Mouse (Mus musculus) cerebellum, adult 11 months (tissue): ENCODE results near the gene Kcnj9.
A peak's percentile ranks its signal among the peaks of the same experiment; 100 is the strongest.

Source experiments
- DNase-seq: peaks from one replicate; pipeline ENCODE4 v3.0.0; 2022

The Kcnj9 gene

DNA sequence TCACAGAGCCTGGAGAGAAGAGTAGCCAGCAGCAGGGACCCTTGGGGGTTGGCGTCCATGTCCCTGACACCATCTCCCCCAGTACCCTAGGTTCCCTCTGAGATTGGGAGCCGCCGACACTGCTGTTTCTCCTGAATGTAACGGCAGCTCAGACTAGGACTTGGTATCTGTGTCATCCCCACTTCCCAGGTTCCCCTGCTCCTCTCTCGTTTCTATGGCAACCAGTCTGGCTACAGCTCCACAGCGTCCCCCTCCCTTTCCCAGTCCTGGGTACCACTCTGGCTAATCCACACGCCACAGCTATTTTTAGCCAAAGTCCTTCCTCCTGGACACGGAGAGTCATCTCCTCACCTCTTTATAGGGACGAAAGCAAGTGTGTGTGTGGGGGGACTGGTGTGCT is at the start of gene Kcnj9:
Gene Kcnj9 (minus strand): TSS at position 188 of the 400 bp plus-strand sequence.
- peak; percentile 86 for DNase-seq

DNA sequence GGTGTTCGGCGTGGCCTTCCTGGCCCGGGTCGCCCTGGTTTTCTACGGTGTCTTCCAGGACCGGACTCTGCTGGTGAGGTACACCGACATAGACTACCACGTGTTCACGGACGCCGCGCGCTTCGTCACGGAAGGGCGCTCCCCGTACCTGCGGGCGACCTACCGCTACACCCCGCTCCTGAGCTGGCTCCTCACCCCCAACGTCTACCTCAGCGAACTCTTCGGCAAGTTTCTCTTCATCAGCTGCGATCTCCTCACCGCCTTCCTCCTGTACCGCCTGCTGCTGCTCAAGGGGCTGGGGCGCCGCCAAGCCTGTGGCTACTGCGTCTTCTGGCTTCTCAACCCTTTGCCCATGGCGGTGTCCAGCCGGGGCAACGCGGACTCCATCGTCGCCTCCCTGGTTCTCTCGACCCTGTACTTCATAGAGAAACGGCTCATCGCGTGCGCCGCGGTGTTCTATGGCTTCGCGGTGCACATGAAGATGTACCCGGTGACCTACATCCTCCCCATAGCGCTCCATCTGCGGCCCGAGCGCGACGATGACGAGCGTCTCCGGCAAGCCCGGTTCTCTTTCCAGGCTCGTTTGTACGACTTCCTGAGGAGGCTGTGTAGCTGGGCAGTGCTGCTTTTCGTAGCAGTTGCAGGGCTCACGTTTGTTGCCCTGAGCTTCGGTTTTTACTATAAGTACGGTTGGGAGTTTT is 47.8 kb upstream of the Kcnj9 start:
- DNase-seq = no peak

DNA sequence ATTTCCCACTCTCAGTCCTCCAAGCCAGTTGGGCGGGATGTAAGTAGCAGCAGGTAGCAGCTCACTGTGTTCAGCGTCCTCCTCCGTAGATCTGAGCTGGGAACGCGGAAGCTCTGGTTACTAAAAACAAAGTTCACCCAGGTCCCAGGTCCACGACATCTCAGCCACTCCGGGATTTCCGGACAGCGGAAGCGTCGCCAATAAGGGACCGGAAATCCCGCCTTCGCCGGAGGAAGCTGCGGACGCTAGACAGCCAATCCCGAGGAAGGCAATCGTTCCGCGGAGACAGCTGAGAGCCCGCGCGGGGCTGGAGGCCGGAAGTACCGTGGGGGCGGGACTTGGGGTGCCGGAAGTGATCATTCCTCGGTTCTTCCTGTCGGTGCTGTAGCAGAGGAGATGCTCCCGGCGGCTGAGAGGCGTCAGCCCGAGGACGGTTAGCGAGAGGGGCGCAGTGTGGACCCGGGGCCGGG is 47.1 kb upstream of the Kcnj9 start, which contains the start of gene Pigm:
Gene Pigm (plus strand): TSS at position 349 of the 470 bp plus-strand sequence.
- peak; percentile 97 for DNase-seq

DNA sequence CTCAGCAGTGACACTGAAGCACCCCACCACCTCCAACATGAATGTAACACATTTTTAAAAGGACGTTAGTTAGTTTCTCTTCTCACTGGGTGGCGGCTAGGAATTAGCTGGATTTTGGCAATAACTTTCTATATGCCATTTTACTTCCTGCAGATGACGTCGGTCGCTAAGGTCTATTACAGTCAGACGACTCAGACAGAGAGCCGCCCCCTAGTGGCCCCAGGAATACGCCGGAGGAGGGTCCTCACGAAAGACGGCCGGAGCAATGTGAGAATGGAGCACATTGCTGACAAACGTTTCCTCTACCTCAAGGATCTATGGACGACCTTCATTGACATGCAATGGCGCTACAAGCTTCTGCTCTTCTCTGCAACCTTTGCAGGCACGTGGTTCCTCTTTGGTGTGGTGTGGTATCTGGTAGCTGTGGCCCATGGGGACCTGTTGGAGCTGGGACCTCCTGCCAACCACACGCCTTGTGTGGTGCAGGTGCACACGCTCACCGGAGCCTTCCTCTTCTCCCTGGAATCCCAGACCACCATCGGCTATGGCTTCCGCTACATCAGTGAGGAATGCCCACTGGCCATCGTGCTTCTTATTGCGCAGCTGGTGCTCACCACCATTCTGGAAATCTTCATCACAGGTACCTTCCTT is 39.8 kb upstream of the Kcnj9 start:
- DNase-seq = no peak

DNA sequence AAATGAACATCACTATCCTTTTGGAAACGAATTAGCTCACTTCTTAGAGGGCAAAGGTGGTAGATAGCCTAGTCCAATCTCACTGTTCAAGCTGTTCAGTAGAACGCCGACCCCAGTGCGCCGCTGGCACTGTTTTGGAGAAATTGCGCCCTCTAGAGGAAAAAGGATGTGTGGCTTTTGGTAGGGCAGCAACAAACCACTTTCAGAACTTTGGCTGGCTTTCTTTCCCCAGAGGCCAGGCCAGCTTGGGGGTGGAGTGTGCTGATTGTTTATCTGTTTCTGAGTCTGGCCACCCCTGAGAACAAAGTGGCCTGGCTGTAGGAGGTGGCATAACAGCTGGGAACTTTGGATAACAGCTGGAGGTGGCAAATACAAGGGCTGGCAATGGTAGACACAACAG is 35.6 kb upstream of the Kcnj9 start:
- DNase-seq = no peak

DNA sequence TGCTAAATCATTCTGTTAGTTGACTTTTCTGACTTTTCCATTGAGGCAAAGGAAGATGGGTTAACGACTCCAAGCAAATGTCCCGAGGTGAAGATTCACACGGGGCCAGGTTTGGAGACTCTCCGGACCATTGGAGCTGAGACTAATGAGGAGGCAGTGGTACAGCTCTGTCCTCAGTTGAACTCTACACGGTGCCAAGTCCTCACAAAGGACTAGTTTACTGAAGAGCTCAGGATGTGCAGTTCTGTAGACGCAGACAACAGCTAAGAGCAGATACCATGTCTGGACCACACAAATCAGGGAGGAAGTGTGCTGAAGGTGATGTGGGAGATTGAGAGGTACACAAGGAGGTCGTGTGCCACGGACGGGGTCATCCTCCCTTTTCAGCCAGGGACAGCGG is 29.2 kb upstream of the Kcnj9 start:
- no peak for DNase-seq

DNA sequence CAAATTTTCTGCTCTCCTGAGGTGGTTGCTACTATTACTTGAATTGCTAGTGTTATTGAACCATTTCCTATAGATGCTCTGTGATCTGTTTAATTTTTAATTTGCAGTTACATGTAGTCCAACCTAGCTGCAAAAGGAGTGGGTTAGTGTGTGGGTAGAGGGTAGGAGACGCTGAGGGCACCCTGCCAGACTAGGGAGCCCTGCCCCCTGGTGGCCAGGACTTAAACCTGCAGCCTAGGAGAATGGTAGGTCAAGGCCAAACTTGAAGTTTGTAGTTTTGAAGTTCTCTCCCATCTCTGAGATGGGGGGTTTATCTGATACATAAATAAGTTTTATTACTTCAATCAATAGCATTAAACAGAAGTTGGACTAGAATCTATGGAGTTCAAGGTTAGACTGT is 28.4 kb upstream of the Kcnj9 start:
- DNase-seq = peak; percentile 73

DNA sequence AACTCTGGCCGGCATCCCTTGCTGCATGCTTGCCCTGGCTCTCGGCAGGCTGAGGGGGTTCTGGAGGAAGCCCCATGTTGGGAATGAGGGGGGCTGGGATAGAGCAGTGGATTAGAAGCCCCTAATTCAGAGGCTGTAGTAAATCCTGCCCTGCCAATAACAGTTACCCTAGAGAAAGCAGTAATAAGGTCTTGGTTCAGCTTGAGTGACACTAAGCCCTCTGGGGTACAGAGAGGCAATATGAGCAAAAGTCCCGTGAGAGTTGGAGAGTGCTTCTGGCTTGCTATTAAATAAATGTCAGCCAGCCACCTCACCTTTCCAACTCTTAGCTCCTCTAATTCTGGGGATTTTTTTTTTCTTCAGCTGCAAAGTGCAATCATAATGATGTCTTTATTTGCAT is 26.2 kb upstream of the Kcnj9 start:
- DNase-seq = no peak

DNA sequence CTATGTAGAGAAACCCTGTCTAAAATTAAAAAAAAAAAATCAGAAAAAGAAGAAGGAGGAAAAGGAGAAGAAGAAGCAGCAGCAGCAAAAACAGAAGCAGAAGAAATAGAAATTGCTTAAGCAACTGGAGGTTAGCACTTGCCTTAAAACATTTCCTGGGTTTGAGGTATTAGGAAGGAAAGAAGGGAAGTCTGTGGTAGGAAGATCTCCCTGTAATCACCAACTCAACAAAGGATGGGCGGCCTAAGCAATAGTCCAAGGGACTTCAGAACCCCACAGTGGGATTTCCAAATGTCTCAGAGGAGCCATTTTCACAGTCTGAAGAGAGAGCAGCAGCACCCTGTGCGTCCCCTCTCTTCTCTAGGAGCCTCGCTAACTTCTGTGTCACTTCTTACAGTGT is 23.3 kb upstream of the Kcnj9 start:
- no peak for DNase-seq

DNA sequence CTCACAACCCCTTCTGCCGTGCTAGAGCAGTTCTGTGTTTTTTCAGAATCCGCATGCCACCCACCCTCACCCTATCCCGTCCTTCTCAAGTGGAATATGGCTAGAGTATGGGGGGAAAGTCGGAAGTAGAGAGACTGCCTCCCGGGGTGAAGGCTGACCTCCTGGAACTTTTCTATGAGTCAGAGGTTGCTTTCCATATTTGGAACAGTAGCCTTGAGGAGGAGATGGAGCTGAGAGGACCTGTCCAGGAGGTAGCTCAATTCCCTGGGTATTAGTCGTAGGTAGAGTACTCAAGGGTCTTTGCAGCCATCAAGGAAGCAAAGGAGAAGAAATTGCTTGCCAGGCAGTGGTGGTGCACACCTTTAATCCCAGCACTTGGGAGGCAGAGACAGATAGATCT is 22.9 kb upstream of the Kcnj9 start:
- DNase-seq = no peak

DNA sequence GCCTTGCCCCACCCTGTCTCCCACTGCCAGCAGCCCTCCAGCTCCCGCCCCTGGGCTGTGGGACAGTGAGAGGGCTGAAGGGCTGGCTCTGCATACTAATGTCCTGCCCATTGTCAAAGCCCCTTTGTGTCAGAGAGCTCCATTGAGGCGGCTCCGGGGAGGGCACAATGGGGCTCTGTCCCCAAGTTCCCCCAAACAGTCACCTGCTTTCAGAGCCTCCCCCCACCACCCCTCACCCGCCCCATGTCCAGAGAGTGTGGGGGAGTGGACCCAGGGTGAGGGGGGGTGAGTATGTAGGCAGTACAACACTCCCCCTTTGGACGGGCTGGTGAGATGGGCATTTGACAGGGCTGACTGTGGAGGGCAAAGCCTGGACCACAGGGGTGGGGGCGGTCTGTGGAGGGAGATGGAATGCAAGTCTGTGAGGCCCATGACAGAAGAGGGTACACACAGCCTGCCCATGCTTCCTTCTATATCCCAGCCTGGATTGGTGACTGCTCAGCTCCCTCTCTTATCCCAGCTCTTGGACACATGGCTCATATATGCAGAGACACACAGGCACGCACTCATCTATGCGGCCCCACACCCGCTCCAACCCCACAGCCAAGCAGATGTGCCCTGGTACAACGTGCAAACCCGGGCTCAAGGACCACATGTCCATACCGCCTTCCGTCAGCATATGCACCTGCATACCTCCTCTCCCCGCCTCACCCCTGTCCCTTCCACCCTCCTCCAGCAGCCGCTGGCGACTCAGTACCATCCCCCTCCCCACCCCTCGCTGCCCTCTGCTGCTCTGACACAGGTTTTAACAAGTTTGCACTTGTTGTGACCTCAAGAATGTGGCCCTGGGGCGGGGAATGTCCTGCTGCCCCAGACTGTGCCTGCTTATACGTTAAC is 21.0 kb upstream of the Kcnj9 start:
- DNase-seq = no peak

DNA sequence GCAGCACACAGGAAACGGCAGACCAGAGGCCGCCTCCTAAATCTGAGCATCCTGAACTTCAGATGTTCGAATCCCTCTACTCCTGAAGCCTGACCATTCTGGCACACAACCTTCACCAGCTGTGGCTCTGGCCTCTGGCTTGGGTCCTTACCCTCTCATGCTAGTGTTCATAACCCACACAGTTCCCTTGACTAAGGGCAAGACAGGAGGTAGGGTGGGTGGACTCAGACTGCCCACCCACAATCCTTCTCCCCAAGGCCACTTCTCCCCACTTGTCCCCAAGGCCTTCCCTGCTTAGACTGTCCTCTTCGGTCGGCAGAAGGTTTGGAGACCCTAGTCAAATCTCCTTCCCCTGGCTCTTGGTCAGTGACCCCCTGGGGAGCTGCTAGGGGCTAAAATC is 20.4 kb upstream of the Kcnj9 start:
- DNase-seq = no peak

DNA sequence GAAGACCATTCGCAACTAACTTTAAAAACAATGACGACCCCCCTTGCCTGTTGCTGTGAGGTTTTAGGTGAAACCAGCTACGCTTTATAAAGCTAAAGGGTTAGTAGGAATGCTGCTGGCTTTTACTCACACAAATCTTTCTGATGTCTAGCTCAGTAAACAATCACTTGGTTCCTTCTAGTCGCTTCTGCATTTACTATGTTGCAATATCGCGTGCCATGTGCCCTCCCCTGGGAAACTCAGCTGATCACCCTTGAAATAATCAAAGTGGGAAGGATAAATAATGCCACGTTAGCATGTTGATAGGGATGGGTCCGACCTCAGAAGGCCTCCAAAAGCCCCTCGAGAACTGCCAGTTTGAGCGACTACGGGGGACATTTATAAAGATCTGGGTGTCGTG is 18.3 kb upstream of the Kcnj9 start:
- no peak for DNase-seq

DNA sequence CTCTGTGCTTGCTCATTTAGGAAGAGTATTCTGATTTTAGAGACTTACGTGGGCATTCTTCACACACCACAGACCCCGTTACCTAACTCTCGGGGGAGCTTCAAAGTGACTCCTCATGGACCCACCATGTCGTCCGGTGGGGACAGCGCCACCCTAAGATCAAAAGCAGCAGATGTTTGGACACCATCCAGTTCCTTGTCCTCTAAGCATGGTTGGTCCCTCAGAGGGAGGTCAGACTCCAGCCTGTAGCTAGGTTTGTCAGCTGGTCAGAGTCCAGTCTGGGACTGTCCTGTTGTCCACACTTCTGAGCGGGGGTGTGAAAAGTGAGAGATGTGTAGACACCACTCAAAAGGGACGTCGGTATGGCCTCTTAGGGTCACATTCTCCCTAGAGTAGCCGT is 17.6 kb upstream of the Kcnj9 start:
- DNase-seq = no peak

DNA sequence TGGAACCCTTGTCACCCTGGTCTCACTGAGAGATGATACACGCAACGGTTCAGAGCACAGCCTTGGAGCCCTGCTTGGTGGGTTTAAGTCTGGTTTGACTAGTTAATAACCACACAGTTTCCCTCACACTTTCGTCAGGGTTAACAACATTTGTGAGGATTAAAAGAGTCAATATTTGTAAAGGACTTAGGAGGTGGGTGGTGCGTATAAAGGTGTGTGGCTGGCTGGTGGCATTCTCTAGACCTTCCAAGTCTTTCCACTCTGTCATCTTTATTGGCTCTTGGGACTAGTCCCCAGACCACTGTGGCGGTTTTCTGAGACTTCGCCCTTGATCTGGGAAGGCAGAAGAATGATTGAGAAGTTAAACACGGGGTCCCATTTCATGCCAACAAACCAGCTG is 15.7 kb upstream of the Kcnj9 start:
- DNase-seq = no peak

DNA sequence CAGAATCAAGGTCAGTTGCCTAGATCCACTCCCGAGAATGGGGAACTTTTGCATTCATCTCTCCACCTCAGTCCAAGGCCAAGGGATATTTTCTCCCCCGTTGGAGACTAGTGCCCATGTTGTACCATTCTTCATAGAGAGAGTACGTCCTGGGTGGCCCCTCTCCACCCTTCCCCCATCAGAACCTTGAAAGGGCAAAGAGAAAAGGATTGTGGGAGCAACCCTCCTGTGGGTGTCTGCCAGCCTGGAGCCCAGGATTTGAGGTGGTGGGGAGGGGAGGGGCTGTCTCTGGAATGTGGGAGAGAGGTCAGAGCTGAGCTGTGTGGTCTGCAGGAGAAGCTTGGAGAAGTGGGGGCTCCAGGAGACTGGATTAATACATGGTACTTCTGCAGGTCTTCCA is 14.8 kb upstream of the Kcnj9 start:
- no peak for DNase-seq

DNA sequence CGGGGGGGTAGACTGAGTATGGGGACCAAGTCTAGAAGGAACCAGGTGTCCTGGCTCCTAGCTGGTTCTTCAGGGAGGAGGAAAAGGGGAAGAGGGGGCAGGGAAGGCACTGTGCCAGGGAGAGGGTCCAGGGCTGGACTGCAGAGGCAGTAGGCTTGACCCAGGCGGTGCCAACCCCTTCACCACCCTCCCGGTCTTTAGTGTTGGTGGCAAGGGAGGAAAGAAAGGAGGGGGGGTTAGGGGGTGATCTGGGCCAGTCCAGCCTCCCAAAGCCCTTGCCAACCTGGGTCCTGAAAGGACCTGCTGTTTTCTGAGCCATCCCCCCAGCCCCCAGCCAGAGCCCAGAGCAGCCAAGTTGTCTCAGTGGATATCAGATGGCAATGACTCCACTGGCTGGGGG is 13.6 kb upstream of the Kcnj9 start:
- DNase-seq = no peak

DNA sequence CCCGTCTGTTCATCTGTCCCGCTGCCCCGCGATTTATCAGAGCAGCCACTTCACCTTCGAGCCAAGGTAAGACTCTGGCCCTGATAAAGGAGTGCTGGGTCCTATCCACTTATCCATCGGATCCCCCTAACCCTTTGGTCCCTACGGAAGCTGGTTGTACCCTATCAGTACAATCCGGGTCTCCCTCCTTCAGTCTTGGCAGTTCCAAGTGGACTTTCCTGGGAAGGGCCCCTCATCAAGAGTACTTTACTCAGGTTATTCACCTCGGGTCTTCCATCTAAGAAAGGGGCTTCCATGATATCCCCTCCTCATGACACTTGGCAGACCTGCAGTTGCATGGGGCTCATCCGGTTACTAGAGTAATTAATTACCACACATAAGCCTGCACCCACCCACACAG is 12.3 kb upstream of the Kcnj9 start:
- DNase-seq = no peak

DNA sequence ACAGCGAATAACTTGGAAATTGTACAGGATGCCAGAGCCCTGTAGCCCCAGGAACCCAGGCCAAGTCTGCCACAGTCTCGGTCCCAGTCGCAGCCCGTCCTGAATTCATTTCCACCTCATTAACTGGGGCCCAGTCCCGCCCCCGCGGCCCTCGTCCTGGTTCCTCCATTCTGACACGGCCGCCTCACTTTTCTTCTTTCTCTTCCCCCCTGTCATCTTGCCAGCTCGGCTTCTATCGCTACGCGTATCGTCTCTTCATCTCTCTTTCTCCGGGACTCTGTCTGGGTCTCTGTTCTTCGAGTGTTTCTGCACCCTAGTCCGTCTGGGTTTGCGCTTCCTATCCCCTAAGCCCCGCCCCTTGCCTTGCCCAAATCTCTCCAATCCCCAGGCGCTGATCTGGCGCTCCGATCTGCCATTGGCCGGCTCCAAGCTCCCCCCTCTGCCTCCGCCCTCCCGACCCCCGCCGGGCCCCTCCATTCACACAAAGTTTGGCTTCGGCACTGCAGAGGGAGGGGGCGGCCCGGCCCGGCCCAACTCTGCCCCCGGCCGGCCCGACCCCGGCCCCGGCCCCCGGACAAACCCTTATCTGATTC is 11.7 kb upstream of the Kcnj9 start, which contains the start of gene Kcnj10:
Gene Kcnj10 (plus strand): TSS at position 482 of the 593 bp plus-strand sequence.
- peak; percentile 81 for DNase-seq

DNA sequence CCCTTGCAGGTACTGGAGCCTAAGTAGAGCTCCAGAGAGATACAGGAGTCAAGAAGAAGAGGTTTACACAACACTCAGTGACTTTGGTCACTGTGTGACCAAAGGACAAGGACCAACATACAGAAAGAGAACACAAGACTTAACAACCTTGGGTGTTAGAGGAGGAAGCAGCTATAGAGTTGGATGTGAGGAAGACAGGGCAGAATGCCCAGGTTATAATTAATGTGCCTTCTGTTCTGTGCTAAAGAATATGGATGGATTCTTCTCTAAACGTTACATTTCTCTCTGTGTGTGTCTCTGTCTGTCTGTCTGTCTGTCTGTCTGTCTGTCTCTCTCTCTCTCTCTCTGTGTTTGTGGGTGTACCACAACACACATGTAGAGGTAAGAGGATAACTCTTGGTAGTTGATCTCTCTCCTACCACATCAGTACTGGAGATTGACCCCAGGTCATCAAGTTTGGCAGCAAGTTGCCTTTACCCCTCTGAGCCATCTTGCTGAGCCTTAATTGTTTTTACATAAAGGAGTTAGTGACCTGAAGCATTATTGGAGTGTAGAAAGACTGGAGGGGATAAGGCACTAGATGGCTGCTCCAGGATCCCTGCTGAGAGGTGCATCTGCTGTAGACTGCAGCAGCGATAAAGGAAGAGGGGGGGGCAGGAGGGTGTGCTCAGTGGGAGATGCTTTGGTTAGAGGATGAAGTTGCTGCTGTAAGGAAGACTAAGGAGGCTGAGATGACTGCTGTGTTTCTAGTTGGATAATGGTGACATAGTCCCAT is 8.5 kb upstream of the Kcnj9 start:
- DNase-seq = peak; percentile 74

DNA sequence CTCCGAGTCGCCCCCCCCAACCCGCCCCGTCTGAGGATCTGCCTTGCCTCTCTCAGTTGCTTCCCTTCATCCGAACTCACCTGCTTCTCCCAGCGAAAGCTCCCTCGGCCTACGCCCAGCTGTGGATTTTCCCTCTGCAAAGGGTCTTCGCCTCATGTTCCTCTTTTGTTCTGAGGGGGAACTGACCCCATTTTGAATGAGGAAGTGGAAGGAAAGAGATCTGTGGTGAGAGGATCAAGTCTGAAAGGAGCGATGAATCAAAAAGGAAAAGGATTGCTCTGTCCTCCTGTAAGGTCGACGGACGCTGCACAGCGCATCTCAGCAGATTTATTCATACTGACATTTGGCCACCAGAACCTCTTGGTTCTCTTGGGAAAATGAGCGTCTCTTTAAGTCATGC is 6.7 kb upstream of the Kcnj9 start:
- no peak for DNase-seq

DNA sequence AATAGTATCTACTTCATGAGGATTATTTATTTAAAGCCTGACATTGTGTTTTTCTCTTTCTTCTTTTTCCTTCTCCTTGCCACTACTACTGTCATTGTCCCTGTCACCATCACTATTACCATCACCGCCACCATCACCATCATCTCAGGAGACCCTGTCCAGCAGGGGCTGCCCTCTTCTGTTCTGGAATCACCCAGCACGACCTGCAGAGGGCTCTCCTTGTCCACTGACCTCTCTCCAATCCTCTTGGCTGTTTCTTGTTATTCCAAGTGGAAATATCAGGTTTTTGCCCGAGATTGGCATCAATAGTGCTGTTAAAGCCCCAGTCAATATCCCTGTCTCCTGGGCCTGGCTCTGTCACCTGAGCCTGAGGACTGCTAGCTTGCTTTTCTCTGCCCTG is 4.4 kb upstream of the Kcnj9 start:
- DNase-seq = no peak
